Mouse (Mus musculus) ZHBTc4 (cell line): ENCODE results near the gene Dlgap1.
"Not testable (repeated sequence)": the region's sequence is repeated elsewhere in the genome, so short reads cannot be mapped to it uniquely, and the experiment has no call there.

Source experiments
- DNase-seq: peaks from one replicate; pipeline ENCODE4 v3.0.0-alpha.2; 2011; ENCODE audit warnings: low read depth, low spot score

The Dlgap1 gene

DNA sequence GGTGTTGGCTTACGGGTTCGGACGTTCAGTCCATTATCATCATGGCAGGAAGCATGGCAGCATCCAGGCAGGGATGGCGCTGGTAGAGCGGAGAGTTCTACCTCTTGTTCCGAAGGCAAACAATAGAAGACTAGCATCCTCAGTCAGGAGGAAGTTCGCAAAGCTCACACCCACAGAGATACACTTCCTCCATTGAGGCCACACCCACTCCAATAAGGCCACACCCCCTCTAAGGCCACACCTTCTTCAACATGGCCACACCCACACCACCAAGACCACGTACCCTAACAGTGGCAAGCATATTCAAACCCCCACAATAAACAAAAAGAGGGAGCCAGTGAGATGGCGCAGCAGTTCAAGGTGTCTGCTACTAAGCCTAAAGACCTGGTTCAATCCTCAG is 837.0 kb downstream of the Dlgap1 start:
- DNase-seq, result peak; percentile 91

DNA sequence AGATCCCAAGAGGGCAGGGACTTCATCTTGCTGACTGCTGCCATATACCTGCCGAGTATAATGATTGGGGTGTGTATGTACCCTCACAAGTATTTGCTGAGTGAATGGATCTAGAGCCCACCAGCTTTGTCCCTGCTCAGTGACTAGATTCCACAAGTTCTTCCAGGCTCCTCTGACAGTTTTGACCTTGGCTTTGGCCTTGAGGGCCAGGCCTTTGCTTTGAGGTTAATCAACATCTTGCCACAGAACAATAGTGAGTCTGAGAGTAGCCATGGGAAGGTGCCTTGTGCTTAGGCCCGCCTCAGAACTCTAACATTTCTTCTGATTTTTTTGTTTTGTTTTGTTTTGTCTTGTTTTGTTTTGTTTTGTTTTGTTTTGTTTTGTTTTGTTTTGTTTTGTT is 837.7 kb downstream of the Dlgap1 start:
- peak; percentile 93 for DNase-seq

DNA sequence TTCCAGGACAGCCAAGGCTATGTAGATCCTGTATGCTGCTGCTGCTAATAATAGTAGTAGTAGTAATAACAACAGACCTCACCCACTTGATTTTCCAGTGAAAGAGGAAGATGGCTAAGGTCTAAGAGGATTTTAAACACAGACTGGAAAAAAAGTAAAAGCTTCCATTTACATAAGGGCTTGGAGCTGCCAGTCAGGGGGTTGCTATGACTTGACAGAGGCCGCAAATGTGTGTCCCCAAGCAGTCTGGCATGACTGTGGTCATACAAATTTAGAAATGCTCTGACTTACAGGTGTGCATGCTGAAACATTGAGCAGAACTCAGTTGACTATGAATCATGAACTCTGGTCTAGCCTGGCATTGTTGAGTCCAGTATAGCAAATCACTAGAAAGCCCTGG is 839.0 kb downstream of the Dlgap1 start:
- no peak for DNase-seq

DNA sequence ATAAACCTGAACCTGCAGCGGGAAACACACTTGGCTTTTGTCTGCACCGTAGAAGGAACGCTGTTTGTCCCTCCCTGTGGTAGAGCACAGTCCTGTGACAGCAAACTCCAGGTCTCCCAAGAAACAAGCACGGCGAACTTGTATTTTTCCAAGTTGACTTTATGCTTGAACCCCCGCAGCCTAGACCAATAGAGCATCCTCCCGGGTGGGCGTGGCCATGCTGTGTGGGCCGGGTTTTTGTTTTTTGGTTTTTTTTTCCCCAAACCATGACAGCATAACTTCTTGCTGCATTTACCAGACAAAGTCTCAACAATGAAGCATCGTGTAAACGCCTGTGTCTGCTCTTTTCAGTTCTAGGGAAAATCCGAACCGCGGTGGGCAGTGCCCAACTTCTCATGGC is 840.0 kb downstream of the Dlgap1 start:
- DNase-seq, result peak; percentile 42

DNA sequence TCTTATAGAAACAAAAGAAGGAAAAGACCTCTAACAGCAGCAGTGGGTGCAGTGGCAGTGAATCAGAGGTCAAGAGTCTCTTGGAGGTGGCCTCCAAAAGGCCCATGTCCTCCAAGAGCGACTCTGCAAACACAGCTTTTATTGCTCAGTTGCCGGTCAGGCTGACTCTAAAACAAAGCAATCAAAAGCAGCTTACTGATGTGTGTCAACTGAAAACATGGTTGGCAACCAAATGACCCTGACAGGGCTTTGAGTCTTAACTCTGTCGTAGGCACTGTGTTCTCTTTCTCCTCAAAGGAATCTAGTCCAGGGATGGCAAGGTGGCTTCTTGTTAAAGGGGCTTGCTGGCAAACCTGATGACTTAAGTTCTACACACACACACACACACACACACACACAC is 840.9 kb downstream of the Dlgap1 start:
- no peak for DNase-seq

DNA sequence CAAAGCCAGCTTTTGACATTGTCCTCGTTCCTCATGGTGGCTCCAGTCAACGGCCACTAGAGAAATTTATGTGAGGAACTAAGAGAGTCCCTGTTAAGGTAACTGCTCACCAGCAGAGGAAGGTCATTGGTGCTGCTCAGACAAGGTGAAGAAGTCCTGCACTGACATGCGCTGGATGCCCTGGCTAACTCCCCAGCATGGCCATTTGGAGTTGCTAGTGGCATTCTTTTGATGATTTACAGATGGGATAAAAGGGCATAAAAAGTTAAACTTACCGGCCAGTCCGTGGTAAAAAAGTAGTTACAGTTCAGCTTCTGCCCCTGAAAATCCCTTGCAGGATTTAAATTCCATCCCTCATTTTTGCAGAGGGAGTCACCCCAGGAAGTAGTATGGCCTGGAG is 841.9 kb downstream of the Dlgap1 start:
- no peak for DNase-seq

DNA sequence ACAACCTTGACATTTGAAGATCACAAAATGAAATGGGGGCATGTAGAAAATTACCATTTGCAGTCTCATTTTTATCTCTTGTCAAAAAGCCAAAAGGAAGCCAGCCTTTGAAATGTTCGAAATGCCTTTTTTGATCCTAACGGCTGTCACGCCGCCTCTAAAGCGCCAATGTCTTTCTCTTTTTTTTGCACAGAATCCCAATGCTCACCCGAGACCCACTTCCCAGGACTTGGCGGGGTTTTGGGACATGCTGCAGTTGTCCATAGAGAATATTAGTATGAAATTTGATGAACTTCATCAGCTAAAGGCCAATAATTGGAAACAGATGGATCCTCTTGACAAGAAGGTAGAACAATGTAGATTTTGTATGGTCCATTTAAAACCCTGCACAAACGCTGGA is 846.1 kb downstream of the Dlgap1 start:
- DNase-seq, result no peak

DNA sequence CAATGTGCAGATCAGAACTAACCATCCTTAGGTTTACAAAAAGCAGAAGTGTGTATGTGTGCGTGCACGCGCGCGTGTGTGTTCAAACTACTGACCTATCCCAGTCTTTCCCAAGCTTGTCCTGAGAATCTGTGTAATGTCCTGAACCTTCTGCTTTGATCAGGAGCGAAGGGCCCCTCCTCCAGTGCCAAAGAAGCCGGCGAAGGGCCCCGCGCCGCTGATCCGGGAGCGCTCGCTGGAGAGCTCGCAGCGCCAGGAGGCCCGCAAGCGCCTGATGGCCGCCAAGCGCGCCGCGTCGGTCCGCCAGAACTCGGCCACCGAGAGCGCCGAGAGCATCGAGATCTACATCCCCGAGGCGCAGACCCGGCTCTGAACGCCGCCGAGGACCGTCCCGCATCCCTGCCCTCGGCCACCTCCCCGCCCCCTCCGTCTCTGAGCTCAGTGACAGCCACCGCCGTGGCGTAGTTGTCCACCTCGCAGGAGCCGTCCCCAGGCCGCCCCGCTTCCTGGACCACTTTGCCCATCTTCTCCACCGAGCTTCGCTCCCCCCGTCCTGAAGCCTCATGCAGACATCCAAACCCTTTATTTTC is 849.1 kb downstream of the Dlgap1 start:
- peak; percentile 71 for DNase-seq

DNA sequence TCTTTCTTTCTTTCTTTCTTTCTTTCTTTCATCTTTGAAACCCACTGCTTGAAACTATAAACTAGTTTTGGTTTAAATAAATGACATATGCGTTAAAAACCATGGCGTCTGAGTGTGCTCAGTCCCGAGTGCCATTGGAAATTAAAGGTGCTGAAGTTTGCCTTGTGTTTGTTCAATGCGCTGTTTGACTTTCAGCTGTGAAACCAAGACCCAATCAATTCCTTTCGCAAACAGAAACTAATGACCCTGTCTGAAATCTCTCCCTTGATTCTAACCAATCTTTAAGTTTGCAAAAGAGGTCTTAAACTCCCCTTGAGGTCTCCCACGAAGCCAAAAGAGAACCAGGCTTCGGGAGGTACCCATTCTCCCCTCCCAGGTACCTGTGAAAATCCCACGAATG is 854.2 kb downstream of the Dlgap1 start:
- DNase-seq, result no peak

DNA sequence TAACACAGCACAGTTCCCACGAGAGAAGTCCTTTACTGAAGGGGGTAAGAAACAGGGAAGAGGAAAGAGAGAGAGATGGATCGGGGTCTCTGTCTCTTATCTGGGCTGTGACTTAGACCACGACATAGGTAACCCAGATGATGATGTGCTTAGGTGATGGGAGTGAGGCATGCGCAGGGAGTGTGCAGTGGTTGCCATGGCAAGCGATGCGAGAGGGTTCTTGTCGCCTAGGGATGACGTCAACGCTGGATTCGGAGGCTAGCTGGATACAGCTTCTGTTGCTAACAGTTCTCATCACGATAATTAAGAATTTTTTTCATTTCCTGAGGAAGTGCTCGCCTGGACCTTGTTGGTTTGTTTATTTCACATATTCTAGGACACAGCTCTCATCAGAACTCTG is 857.4 kb downstream of the Dlgap1 start:
- peak; percentile 86 for DNase-seq

DNA sequence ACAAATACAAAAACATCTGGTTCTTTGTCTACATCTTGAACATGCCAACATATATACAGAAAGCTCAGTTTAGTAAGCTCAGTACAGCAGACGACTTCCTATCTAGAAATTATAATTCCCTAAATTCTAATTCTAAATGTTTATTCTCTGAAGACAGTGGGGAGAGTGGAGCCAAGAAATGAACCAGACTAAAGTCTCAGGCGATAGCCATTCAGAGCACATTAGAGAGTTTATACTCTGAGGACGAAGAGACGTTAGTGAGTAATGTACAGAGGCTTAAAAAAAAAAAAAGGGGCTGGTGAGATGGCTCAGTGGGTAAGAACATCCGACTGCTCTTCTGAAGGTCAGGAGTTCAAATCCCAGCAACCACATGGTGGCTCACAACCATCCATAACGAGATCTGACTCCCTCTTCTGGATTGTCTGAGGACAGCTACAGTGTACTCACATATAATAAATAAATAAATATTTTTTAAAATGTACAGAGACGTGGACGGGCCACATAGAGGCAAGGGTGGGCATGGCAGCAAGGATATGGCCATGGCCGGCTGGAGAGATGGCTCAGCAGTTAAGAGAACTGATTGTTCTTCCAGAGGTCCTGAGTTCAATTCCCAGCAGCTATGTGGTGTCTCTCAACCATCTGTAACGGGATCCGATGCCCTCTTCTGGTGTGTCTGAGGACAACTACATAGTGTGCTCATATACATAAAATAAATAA is 858.7 kb downstream of the Dlgap1 start:
- not testable (repeated sequence) for DNase-seq

DNA sequence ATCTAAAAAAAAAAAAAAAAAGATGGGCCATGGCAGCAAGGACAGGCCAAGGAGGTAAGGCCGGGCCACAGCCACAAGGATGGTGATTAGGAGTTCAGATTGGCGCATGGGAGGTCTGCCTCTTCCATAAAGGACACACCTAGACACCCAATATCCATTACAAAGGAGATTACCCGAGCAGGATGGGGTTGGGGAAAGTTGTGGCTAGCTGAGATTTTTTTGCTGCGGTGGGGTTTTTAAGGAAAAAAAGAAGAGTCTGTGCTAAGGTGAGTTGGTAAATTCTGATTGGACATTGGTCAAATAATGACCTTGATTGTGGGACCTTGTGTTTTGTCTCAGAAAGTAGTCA is 859.3 kb downstream of the Dlgap1 start:
- peak; percentile 96 for DNase-seq

DNA sequence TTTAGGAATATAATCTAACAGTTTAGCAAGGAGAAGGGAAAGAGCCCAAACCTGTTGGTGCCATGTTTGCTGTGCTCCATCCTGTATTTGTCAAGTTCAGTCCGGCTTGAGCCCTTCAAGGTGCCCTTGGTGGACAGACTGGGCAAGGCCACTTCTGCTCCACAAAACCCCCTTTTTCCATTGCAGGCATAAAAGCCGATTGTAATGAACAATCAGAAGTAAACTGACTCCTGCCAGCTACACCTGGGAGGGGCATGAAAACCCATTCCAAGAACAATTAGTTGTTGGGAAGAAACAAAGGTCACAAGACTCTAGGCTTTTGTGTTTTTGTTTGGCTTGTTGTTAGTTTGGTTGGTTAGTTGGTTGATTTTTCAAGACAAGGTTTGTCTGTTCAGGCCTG is 859.7 kb downstream of the Dlgap1 start:
- DNase-seq, result peak; percentile 96

DNA sequence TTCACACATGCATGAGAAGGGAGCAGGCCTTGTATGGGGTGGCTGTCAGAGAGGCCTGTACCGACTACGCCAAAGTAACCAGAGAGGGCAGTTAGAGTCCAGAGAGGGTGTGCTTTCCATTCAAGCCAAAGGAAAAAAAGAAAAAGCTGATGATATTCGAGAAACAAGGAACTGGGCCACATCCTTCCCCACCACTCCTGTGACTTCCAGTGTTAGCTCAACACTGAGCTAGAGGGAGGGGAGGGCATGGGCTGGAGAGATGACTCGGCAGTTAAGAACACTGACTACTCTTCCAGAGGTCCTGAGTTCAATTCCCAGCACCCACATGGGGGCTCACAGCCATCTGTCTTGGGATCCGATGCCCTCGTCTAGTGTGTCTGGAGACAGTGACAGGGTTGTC is 860.3 kb downstream of the Dlgap1 start:
- peak; percentile 80 for DNase-seq

DNA sequence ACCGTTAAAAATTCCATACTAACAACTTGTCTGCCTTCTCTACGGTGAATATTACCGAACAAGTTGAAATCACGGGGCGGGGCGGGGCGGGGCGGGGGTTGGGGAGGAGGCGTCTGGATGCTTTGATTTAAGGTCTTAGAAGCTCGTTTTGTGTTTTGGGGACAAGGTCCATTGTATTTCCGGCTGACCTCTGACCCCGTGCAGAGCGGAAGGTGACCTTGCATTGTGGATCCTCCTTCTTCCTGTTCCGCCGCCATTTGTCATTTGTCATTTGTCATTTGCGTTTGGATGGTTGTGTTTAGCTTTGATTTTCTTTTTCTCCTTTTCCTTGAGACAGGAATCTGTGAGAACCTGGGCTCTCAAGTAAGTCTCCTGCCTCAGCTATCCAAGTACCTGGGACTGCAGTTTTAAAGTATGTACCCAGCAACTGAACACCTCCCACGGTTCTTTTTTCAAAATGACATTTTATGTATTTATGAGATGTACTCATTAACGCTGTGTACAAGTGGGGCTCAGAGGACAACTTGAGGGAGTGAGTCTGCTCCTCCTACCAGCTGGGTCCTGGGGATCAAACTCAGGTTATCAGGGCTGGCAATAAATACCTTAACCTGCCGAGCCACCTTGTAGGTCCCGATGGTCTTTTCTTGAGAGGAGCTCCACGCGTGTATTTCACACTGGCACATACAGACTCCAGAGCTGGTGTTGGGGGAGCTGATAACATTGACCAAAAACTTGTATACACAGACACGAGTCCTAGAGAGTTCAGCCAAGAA is 861.3 kb downstream of the Dlgap1 start:
- DNase-seq, result peak; percentile 93

DNA sequence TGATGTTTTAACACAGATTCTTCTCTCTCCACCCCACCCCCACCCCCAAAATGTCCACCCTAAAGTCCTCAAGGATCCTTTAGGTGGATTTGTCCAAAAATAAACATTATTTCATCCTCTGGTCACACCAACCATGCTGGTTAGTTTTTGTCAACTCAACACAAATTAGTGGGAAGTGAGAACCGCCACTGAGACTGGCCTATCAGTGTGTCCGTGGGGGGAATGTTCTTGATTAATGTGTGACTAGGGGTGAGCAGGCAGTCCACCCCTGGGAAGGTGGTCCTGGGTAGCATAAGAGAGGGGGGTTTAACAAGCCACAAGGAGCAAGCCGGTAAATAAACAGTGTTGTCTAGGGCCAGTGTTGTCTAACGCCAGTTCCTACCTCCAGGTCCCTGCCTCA is 862.7 kb downstream of the Dlgap1 start:
- no peak for DNase-seq

DNA sequence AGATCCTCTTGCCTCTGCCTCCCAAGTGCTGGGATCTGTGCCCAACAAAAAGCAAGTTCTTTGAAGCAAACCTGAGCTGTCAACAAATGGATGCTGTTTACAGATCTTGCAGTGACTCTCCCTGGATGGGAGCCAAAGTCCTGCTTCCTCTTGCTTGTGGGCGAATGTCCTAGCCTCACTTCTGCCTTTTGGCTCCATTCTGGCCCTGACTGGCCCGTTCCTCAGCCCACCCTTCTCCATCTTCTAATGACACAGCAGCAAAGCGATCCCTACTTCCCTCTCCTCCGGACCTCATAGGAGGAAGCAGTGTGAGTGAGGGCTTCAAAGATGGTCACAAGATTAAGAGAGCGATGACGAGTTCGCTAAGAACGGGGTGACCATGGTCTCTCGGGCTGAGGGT is 863.7 kb downstream of the Dlgap1 start:
- no peak for DNase-seq

DNA sequence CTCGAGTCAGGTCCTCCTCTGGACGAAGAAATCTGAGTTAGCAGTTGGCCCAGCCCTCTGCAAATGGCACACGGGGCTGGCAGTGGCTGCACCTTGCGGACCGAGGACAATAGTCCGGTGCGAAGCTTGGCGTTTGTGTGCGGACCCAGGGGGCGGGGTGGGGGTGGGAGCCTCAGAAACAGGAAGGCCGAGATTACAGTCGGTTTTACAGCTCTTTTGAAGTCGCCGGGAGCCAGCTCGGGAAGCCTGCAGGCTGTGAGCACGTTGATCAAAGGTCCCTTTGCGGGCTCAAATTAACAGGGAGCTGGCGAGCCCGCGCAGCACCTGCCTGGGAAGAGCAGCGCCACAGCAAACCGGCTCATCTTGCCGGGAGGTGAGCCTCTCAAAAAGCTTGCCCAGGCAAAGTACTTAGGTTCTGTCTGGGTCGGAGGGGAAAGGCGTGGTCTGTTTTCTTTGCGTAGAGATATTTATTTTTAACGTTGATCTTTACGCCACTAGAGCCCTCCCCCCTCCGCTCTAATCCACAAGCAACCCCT is 865.6 kb downstream of the Dlgap1 start:
- DNase-seq, result peak; percentile 94

DNA sequence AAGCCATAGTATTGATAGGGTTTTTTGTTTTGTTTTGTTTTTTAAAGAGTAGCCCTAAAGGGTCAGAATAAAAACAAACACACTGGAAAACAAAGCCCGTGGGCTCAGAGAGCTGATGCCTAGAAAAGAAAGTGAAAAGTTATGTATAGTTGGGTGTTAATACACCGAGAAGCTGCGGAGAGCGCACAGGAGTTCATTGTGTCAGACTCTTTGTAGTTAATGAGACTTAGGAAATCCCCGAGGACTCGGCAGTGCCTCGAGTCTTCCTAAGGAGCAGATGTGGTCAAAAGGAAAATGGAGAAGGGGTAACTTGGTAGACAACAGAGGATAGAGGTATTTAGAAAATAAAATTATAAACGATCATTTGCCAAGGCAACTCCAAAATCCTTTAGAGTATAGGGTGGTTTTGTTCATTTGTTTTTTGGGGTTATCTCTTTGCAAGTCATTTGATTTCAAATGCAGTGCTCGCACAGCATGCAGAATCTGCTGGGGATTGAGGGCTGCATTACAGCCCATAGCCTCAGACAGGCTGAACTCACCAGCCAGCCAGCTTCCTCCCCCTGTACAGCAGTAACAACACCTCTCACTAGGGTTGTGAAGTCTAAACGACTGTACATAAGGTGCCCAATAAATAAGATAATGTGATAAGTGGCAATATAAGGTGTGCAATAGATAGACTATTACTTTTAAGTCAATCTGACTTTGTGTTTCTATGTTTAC is 866.4 kb downstream of the Dlgap1 start:
- DNase-seq, result no peak

DNA sequence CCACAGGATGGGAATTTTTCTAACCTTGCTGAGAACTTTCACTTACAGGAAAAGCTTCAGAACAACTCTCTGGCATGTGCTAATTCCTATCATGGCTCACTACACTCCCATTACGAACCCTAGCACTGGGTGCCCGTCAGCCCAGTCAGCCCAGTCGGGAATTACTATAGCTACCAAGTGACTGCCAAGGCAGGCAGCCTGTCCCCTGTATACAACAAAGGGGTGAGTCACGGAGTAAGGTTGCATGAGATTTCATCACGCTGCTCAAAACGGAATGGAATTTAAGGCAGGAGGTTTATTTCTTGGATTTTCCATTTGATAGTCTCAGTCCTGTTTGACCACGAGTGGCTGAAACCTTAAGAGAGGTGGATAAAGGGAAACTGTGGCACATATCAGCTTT is 867.9 kb downstream of the Dlgap1 start:
- DNase-seq, result no peak

DNA sequence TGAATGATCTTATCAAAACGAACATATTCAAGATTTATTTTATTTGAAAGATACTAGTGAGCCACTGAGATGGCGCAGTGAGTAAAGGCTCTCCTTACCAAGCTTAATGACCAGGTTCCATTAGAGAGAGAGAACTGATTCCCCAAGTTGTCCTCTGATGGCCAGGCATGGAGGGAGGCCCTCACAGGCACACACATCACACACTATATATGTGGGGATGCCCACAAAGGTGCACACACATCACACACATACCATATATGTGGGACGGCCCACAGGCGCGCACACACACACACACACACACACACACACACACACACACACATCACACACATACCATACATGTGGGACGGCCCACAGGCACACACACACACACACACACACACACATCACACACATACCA is 868.6 kb downstream of the Dlgap1 start:
- not testable (repeated sequence) for DNase-seq

DNA sequence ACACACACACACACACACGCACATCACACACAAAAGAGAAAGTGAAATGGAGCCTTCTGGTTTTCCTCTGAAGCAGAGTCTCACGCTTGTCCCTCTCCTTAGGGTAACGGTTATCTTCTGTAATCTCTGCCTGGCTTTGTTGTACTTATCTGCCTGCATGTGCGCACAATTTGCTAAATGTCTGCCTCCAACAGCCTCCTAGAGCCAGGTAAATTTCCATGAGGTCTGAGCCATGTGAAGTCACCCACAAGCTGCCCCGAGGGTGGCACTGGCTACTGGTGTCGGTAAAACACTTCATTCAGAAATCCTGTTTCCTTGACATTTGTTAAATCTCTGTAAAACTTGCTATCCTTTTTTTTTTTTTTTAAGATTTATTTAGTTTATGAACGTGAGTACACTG is 869.2 kb downstream of the Dlgap1 start:
- no peak for DNase-seq
